ENCODE assay signal across 19 mouse cellular contexts in genomic region chr1:193227537-193227936, GRCm38 (mm10). TPM values are rescaled to one million over a fixed set of nuclear protein-coding genes. Genes with fewer than 3 reads are reported as not detected.
A peak's percentile ranks its signal among the peaks of the same experiment; 100 is the strongest.
DNase-seq lines count a peak whose midpoint lies in the region; ATAC-seq and TF ChIP-seq lines count a peak whose summit lies in the region.
"Had no signal": no experiment of that assay in that cellular context is flagged by ENCODE, and none has a peak within 500 bp of the region (broad histone marks: within the 10 kb centered on the region; RNA-seq: fewer than 3 reads in every experiment).

No protein-coding gene starts in this region.

- H3K9ac ChIP-seq in midbrain, embryonic 13.5 days (replicated peaks) = no peak overlapping the region
- H3K9ac ChIP-seq in midbrain, embryonic 15.5 days = no peak overlapping the region
- H3K9ac ChIP-seq: heart, embryonic 12.5 days; hindbrain, embryonic 14.5 days had no signal

- peak; percentile 48; the same call in 1 of the 2 replicates for ATAC-seq in frontal cortex, adult (ENCODE audit: low TSS enrichment)
- no peak for ATAC-seq in midbrain, embryonic 13.5 days
- ATAC-seq in midbrain, embryonic 15.5 days (replicated peaks) = no peak
- ATAC-seq in megakaryocyte, adult 5-6 weeks (ENCODE audit: poor library complexity, severe bottlenecking) = no peak
- ATAC-seq: forebrain, embryonic 14.5 days had no signal

- TF ChIP-seq CTCF in layer of hippocampus, adult 2 months (conservative IDR thresholded peaks at IDR 0.05) = no peak

- no peak overlapping the region for H3K4me3 ChIP-seq in layer of hippocampus, adult 2 months
- H3K4me3 ChIP-seq in midbrain, embryonic 13.5 days (replicated peaks) = no peak overlapping the region
- no peak overlapping the region for H3K4me3 ChIP-seq in midbrain, embryonic 15.5 days
- H3K4me3 ChIP-seq: erythroblast, embryonic 14.5 days; forebrain, embryonic 10.5 days; heart, adult 2 months; heart, embryonic 12.5 days; hindbrain, embryonic 10.5 days had no signal

- 78% methylated on average over 4 of the region's 4 CpGs for WGBS in midbrain, embryonic 13.5 days
- WGBS in midbrain, embryonic 15.5 days = 74% methylated on average over 4 of the region's 4 CpGs

- no peaks in the 10 kb centered on the region for H3K36me3 ChIP-seq in midbrain, embryonic 13.5 days
- H3K36me3 ChIP-seq in midbrain, embryonic 15.5 days (replicated peaks) = no peaks in the 10 kb centered on the region
- H3K36me3 ChIP-seq: forebrain, embryonic 10.5 days; heart, embryonic 12.5 days; hindbrain, embryonic 10.5 days had no signal

- H3K27me3 ChIP-seq in midbrain, embryonic 13.5 days = no peaks in the 10 kb centered on the region
- no peaks in the 10 kb centered on the region for H3K27me3 ChIP-seq in midbrain, embryonic 15.5 days (replicated peaks)
- H3K27me3 ChIP-seq: heart, embryonic 12.5 days had no signal

- H3K4me1 ChIP-seq in midbrain, embryonic 13.5 days (replicated peaks) = no peaks in the 10 kb centered on the region
- H3K4me1 ChIP-seq in midbrain, embryonic 15.5 days = no peaks in the 10 kb centered on the region
- H3K4me1 ChIP-seq: hindbrain, embryonic 10.5 days had no signal

- H3K9me3 ChIP-seq in midbrain, embryonic 13.5 days = no peaks in the 10 kb centered on the region
- no peaks in the 10 kb centered on the region for H3K9me3 ChIP-seq in midbrain, embryonic 15.5 days
- H3K9me3 ChIP-seq: forebrain, embryonic 10.5 days; hindbrain, embryonic 10.5 days had no signal

- peak overlapping the region; percentile 74 for H3K27ac ChIP-seq in layer of hippocampus, adult 2 months
- 0 out of 2 replicates have a peak overlapping the region, but pooled peaks have one; percentile 17 for H3K27ac ChIP-seq in midbrain, embryonic 13.5 days
- H3K27ac ChIP-seq in midbrain, embryonic 15.5 days = no peak overlapping the region
- H3K27ac ChIP-seq: forebrain, embryonic 10.5 days; heart, adult 2 months; hindbrain, embryonic 10.5 days; hindbrain, embryonic 14.5 days had no signal

- no peak overlapping the region for H3K4me2 ChIP-seq in midbrain, embryonic 13.5 days (replicated peaks)
- no peak overlapping the region for H3K4me2 ChIP-seq in midbrain, embryonic 15.5 days
- H3K4me2 ChIP-seq: heart, embryonic 12.5 days; hindbrain, embryonic 14.5 days had no signal

- DNase-seq in frontal cortex, adult 2 months (ENCODE audit: extremely low spot score in 1 of 2, low spot score in 1 of 2) = no peak
- DNase-seq in layer of hippocampus, adult 2 months (ENCODE audit: low spot score in 2 of 2) = no peak
- DNase-seq in layer of hippocampus, postnatal 36 days = no peak
- DNase-seq: cerebellum, adult 18-20 months; cerebellum, adult 9-11 months; cerebellum, postnatal 36 days; gastrocnemius, postnatal 14 days; heart, adult 2 months had no signal

RNA-seq across cellular contexts. Expression of gene Lamb3, which starts 20.0 kb away (rescaled TPM):
- 0.99 and 1.0 TPM in 2 replicates for polyA plus RNA-seq in frontal cortex, adult 2 months (2012; rRNA removed)
- 1 to 10 TPM in 1 of 2 experiments, under 1 TPM in 1; 0.82 to 1.4 TPM for total RNA-seq in layer of hippocampus, adult 2 months (2021)
- total RNA-seq in layer of hippocampus, postnatal 36 days (2021) = 1 to 10 TPM in 1 of 2 experiments, under 1 TPM in 1; 0.56 to 2.8 TPM
- 0.58 and 0.62 TPM in 2 replicates for polyA plus RNA-seq in midbrain, embryonic 13.5 days (2015; fragmentation: Nextera tagmentation; extraction: Ambion mirVana)
- polyA plus RNA-seq in midbrain, embryonic 15.5 days (2015; fragmentation: Nextera tagmentation; extraction: Ambion mirVana) = 0.54 and 1.1 TPM in 2 replicates
- 2.2 and 3.4 TPM in 2 replicates for total RNA-seq in megakaryocyte, adult 5-6 weeks (2015)
- 2.5 and 6.5 TPM in 2 replicates for total RNA-seq in megakaryocyte, adult 5-6 weeks (2017)
- polyA plus RNA-seq: erythroblast, embryonic 14.5 days had no signal

RNA-seq across cellular contexts. Expression of gene Traf3ip3, which starts 26.0 kb away (rescaled TPM):
- polyA plus RNA-seq in frontal cortex, adult 2 months (2012; rRNA removed) = 1.00 and 1.6 TPM in 2 replicates
- total RNA-seq in layer of hippocampus, adult 2 months (2021) = 1 to 10 TPM; 1.6 to 2.4 TPM
- 1 to 10 TPM; 1.1 to 1.3 TPM for total RNA-seq in layer of hippocampus, postnatal 36 days (2021)
- polyA plus RNA-seq in midbrain, embryonic 13.5 days (2015; fragmentation: Nextera tagmentation; extraction: Ambion mirVana) = 1.1 and 1.2 TPM in 2 replicates
- polyA plus RNA-seq in midbrain, embryonic 15.5 days (2015; fragmentation: Nextera tagmentation; extraction: Ambion mirVana) = 0.85 and 1.6 TPM in 2 replicates
- total RNA-seq in megakaryocyte, adult 5-6 weeks (2015) = 86.6 and 94.4 TPM in 2 replicates
- 141 and 142 TPM in 2 replicates for total RNA-seq in megakaryocyte, adult 5-6 weeks (2017)
- polyA plus RNA-seq: erythroblast, embryonic 14.5 days had no signal

RNA-seq across cellular contexts. Expression of gene Hsd11b1, which starts 36.3 kb away (rescaled TPM):
- polyA plus RNA-seq in frontal cortex, adult 2 months (2012; rRNA removed) = 18.0 and 21.0 TPM in 2 replicates
- 10 to 100 TPM; 42.9 to 52.8 TPM for total RNA-seq in layer of hippocampus, adult 2 months (2021)
- 10 to 100 TPM; 45.1 to 47.1 TPM for total RNA-seq in layer of hippocampus, postnatal 36 days (2021)
- polyA plus RNA-seq in midbrain, embryonic 13.5 days (2015; fragmentation: Nextera tagmentation; extraction: Ambion mirVana) = not detected in 2 replicates
- polyA plus RNA-seq in midbrain, embryonic 15.5 days (2015; fragmentation: Nextera tagmentation; extraction: Ambion mirVana) = 0.41 TPM in 1 of 2 replicates, not detected in the other
- total RNA-seq in megakaryocyte, adult 5-6 weeks (2015) = 77.6 and 78.5 TPM in 2 replicates
- 36.9 and 44.9 TPM in 2 replicates for total RNA-seq in megakaryocyte, adult 5-6 weeks (2017)
- total RNA-seq: MEL had no signal
- polyA plus RNA-seq: erythroblast, embryonic 14.5 days; hindbrain, embryonic 10.5 days; hindbrain, embryonic 14.5 days had no signal

RNA-seq across cellular contexts. Expression of gene G0s2, which starts 45.5 kb away (rescaled TPM):
- polyA plus RNA-seq in frontal cortex, adult 2 months (2012; rRNA removed) = 21.5 and 22.6 TPM in 2 replicates
- total RNA-seq in layer of hippocampus, adult 2 months (2021) = 10 to 100 TPM in 1 of 2 experiments, 1 to 10 TPM in 1; 8.5 to 10.0 TPM
- 10 to 100 TPM in 1 of 2 experiments, 1 to 10 TPM in 1; 6.7 to 10.2 TPM for total RNA-seq in layer of hippocampus, postnatal 36 days (2021)
- 7.7 and 10.2 TPM in 2 replicates for polyA plus RNA-seq in midbrain, embryonic 13.5 days (2015; fragmentation: Nextera tagmentation; extraction: Ambion mirVana)
- polyA plus RNA-seq in midbrain, embryonic 15.5 days (2015; fragmentation: Nextera tagmentation; extraction: Ambion mirVana) = 5.3 and 6.6 TPM in 2 replicates
- 31.0 and 35.4 TPM in 2 replicates for total RNA-seq in megakaryocyte, adult 5-6 weeks (2015)
- 40.3 and 46.3 TPM in 2 replicates for total RNA-seq in megakaryocyte, adult 5-6 weeks (2017)
- total RNA-seq: MEL had no signal

RNA-seq across cellular contexts. Expression of gene A130010J15Rik, which starts 59.7 kb away (rescaled TPM):
- 3.6 and 4.8 TPM in 2 replicates for polyA plus RNA-seq in frontal cortex, adult 2 months (2012; rRNA removed)
- 1 to 10 TPM; 5.1 to 5.3 TPM for total RNA-seq in layer of hippocampus, adult 2 months (2021)
- total RNA-seq in layer of hippocampus, postnatal 36 days (2021) = 1 to 10 TPM; 4.4 to 5.6 TPM
- 14.2 and 15.4 TPM in 2 replicates for polyA plus RNA-seq in midbrain, embryonic 13.5 days (2015; fragmentation: Nextera tagmentation; extraction: Ambion mirVana)
- polyA plus RNA-seq in midbrain, embryonic 15.5 days (2015; fragmentation: Nextera tagmentation; extraction: Ambion mirVana) = 11.4 and 12.8 TPM in 2 replicates
- total RNA-seq in megakaryocyte, adult 5-6 weeks (2015) = 4.4 and 4.6 TPM in 2 replicates
- 4.6 and 5.2 TPM in 2 replicates for total RNA-seq in megakaryocyte, adult 5-6 weeks (2017)
- polyA plus RNA-seq: erythroblast, embryonic 14.5 days had no signal

Comparison
In these comparisons a context has a peak if more than half of its experiments do, and no peak if none do; other contexts are left out.
1. RNA of gene Traf3ip3, which starts 26.0 kb away (total RNA-seq): 86.6 to 142 TPM in megakaryocyte, adult 5-6 weeks; 1.6 to 2.4 TPM in layer of hippocampus, adult 2 months and 1.1 to 1.3 TPM in layer of hippocampus, postnatal 36 days; every median in the first group is over 10 times any median in the second.